Mouse (Mus musculus) embryonic facial prominence, embryonic 10.5 days (tissue): Measurements from ENCODE around the gene Taar8c. TPM values are rescaled to one million over a fixed set of nuclear protein-coding genes. Genes with fewer than 3 reads are reported as not detected.
"Not testable (repeated sequence)": the region's sequence is repeated elsewhere in the genome, so short reads cannot be mapped to it uniquely, and the experiment has no call there.

ENCODE experiments used
- DNase-seq: peaks from one replicate; pipeline ENCODE4 v3.0.0-alpha.2; 2017; ENCODE audit warnings: low spot score
- H3K27ac ChIP-seq: fragments of 300-500 bp; sonication (generic); replicated peaks from 2 replicates; pipeline ENCODE4 v1.5.1; 2016; ENCODE audit warnings: mild to moderate bottlenecking
- H3K27me3 ChIP-seq: fragments of 300-500 bp; sonication (generic); replicated peaks from 2 replicates; pipeline ENCODE4 v1.6.1; 2016; ENCODE audit warnings: low read depth, mild to moderate bottlenecking; ENCODE audit not compliant: poor library complexity, severe bottlenecking
- H3K36me3 ChIP-seq: fragments of 300-500 bp; sonication (generic); replicated peaks from 2 replicates; pipeline ENCODE4 v1.6.1; 2016; ENCODE audit warnings: mild to moderate bottlenecking, moderate library complexity
- H3K4me1 ChIP-seq: fragments of 300-500 bp; sonication (generic); 2 replicates; pipeline ENCODE4 v1.6.1; 2016
- H3K4me3 ChIP-seq: fragments of 300-500 bp; sonication (generic); 2 replicates; pipeline ENCODE4 v1.5.1; 2016; ENCODE audit warnings: mild to moderate bottlenecking, moderate library complexity
- H3K9me3 ChIP-seq: fragments of 300-500 bp; sonication (generic); 2 replicates; pipeline ENCODE4 v1.6.1; 2016; ENCODE audit warnings: mild to moderate bottlenecking
- WGBS: fragments of 180-500 bp; shearing (Covaris S2); methylation state at CpG from one replicate; pipeline ENCODE4 v1.1.7; 2016; 5-methylcytosine and 5-hydroxymethylcytosine counted together
- polyA plus RNA-seq: library from polyadenylated mRNA; unstranded; fragments of >200 nt; fragmentation: Nextera tagmentation; extraction: Ambion mirVana; gene quantifications from 2 replicates; pipeline ENCODE4 v1.2.1, GENCODE M21; 2016

Gene Taar8c
- polyA plus RNA-seq, result not detected in 2 replicates

GRCm38 (mm10) chr10:24101812-24102211, at the start of gene Taar8c:
Gene Taar8c, minus strand, starts transcription at chr10:24101912.
- not testable (repeated sequence) for H3K27ac ChIP-seq, H3K36me3 ChIP-seq, H3K9me3 ChIP-seq, H3K4me3 ChIP-seq, DNase-seq, H3K27me3 ChIP-seq, H3K4me1 ChIP-seq
- WGBS, result 92% methylated on average over 1 of the region's 3 CpGs

DNA sequence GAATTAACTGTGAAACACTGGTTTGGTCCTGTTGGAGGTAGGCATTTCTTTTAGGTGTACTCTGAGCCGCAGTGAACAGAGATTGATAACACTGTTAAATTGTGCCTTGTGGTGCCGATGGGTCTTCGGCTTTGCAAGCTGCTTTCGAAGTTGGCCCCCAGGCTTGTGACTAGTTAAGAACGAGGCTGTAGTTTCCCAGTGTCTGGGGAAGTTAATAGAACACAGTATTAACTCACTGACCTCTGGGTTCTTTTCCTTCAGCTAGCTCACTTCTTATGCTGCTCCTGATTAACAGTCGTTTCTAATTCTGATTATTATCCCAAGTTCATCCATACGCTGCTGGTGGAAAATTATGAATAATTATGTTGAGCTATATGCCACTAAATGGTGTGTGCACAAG, 48.4 kb upstream of the Taar8c start:
- DNase-seq, result no peak
- no peaks in the 10 kb centered on the region for H3K9me3 ChIP-seq
- no peak overlapping the region for H3K27ac ChIP-seq
- H3K36me3 ChIP-seq, result 0 out of 2 replicates have a peak, but pooled peaks cover under 1% of the 10 kb centered on the region
- WGBS, result 55% methylated on average over 7 of the region's 7 CpGs
- H3K4me1 ChIP-seq, result peaks cover 12% of the 10 kb centered on the region; the same call in 1 of the 2 replicates
- H3K4me3 ChIP-seq, result peak overlapping the region; percentile 89
- H3K27me3 ChIP-seq, result no peaks in the 10 kb centered on the region

- under 1% methylated on average over 44 of the region's 45 CpGs for WGBS
- Histone ChIP-seq H3K27me3 (no peaks in the 10 kb centered on the region), H3K4me3 (peak within 1 kb of the TSS; percentile 89), H3K4me1 (peaks cover 12% of the 10 kb centered on the region; the same call in 1 of the 2 replicates), H3K9me3 (no peaks in the 10 kb centered on the region), H3K27ac (peak within 1 kb of the TSS; percentile 87), H3K36me3 (no peaks in the 10 kb centered on the region)
- DNase-seq, result peak; percentile 93
Measured at GRCm38 (mm10) chr10:24149135-24149781, 47.5 kb upstream of the Taar8c start, which contains the start of gene Stx7. Gene Stx7, plus strand, starts transcription at chr10:24149302.

DNA sequence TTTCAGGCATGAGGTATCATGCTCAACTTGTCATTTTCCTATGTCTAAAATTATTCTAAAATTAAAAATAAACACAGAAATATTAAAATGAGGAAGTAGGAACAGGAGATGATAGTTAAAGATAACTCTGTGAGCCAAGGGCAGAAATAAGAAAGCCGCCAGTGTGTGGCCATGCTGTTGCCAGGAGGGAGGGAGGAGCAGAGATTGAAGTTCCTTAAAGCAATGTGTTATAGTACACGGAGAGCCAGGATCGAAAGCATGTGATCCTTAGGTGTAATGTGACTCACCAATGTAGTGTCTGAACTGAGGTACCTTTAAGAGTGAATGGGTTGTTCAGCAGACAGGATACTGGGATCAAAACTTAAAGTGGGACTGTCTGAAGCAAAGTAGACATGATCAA, 41.0 kb upstream of the Taar8c start:
- Histone ChIP-seq H3K4me1 (no peaks in the 10 kb centered on the region), H3K4me3 (no peak overlapping the region), H3K9me3 (no peaks in the 10 kb centered on the region), H3K27ac (no peak overlapping the region), H3K27me3 (no peaks in the 10 kb centered on the region), H3K36me3 (no peaks in the 10 kb centered on the region)
- 86% methylated on average over 3 of the region's 3 CpGs for WGBS
- no peak for DNase-seq

DNA sequence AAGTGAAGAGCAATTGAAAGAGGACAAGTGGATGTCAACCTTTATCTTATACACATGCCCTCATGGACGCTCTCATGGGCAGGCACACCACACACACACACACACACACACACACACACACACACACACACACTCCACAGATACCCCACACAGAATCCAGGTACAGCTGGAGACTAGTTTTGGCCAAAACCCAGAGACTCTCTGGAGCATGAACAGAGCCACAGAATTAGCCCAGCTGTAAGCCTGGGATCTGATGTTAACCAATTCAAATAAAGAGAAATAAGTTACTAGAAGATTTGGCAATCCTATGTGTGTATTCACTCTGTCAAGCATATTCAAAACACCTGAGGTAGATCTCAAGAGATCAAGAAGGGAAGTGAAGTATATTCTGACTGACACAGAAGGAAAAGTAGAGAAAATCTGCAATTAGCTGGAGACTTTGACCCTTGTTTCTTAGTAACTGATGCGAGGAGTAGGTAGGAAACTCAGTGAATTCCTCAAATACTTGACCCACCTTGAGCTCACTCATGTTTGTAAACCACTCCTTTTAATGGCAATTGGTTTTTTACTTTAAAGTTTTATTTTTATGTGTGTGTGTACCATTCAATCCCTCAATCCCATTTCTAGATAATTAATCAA, 37.0 kb upstream of the Taar8c start:
- Histone ChIP-seq H3K27me3 (no peaks in the 10 kb centered on the region), H3K9me3 (no peaks in the 10 kb centered on the region), H3K27ac (no peak overlapping the region), H3K4me1 (no peaks in the 10 kb centered on the region), H3K36me3 (no peaks in the 10 kb centered on the region), H3K4me3 (no peak overlapping the region)
- 74% methylated on average over 2 of the region's 2 CpGs for WGBS
- no peak for DNase-seq

DNA sequence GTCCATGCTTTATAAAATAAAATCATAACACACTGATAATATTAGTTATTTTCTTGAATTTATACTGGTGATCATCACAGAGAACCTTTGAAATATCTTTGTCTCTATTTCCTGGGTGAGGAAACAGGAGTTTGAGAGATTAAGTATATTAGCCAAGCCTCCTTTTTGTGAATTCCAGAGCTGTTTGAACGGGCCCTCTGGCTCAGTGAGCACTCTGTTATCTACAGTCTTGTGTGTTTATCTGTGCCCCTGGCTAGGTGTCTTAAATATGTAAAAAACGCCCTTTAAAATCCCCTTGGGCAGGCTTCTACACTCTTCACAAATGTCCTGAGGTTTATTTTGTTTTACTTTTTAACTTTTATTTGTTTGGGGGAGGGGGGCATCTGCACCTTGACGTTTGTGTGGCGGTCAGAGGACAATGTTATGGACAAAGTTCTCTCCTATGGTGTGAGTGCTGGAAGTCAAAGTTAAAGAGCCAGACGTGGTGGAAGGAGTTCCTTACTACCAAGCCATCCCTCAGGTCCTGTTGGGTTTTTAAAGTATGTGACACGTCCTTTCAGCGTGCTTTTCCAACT, 32.4 kb upstream of the Taar8c start:
- Histone ChIP-seq H3K27me3 (no peaks in the 10 kb centered on the region), H3K4me3 (no peak overlapping the region), H3K9me3 (no peaks in the 10 kb centered on the region), H3K4me1 (peaks cover 14% of the 10 kb centered on the region), H3K27ac (no peak overlapping the region), H3K36me3 (no peaks in the 10 kb centered on the region)
- no peak for DNase-seq
- 55% methylated on average over 7 of the region's 7 CpGs for WGBS

DNA sequence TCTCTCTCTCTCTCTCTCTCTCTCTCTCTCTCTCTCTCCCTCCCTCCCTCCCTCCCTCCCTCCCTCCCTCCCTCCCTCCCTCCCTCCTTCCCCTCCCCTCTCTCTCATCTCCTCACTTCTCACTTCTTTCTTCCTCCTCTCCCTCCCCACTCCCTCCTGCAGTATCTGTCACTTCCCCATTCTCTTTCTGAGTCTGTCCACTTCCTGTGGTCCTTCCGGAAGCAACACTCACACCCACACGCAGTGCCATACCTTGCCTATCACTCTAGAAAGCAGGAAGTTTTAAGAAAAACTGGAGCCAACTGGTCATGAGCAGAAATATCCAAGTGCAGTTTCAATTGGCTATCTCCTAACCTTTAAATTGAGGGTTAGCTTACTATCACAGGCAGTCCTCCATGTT, 31.4 kb upstream of the Taar8c start:
- DNase-seq, result no peak
- no peaks in the 10 kb centered on the region for H3K27me3 ChIP-seq
- 30% methylated on average over 2 of the region's 2 CpGs for WGBS
- no peaks in the 10 kb centered on the region for H3K36me3 ChIP-seq
- H3K27ac ChIP-seq, result no peak overlapping the region
- H3K9me3 ChIP-seq, result no peaks in the 10 kb centered on the region
- H3K4me3 ChIP-seq, result no peak overlapping the region
- H3K4me1 ChIP-seq, result peaks cover 14% of the 10 kb centered on the region

DNA sequence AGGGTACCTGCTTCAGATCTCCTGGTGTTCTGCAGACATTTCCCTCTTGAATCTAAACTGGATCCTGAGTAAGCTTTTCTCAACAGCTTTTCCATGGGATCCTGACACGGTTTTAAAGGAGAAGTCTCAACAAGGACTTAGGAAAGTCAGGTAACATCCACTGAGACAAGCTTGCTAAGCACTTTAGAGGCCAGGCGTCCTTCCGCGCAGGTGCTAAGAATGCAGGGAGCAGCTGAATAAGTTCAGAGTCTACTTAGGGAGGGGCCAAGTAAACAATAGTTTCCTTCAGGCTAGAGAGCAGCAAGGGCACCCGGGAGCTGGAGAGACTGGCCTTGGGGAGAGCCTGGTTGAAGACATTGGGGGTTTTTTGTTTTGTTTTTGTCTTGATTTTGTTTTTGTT, 30.6 kb upstream of the Taar8c start:
- H3K27me3 ChIP-seq, result no peaks in the 10 kb centered on the region
- peaks cover 14% of the 10 kb centered on the region for H3K4me1 ChIP-seq
- H3K4me3 ChIP-seq, result no peak overlapping the region
- H3K9me3 ChIP-seq, result no peaks in the 10 kb centered on the region
- peak overlapping the region; percentile 44; the same call in 1 of the 2 replicates for H3K27ac ChIP-seq
- 5% methylated on average over 5 of the region's 5 CpGs for WGBS
- DNase-seq, result peak; percentile 23
- H3K36me3 ChIP-seq, result no peaks in the 10 kb centered on the region

GRCm38 (mm10) chr10:24131451-24132262, 29.9 kb upstream of the Taar8c start:
- Histone ChIP-seq H3K27me3 (no peaks in the 10 kb centered on the region), H3K4me3 (peak overlapping the region; percentile 39; the same call in 1 of the 2 replicates), H3K4me1 (peaks cover 14% of the 10 kb centered on the region), H3K27ac (no peak overlapping the region), H3K9me3 (no peaks in the 10 kb centered on the region), H3K36me3 (no peaks in the 10 kb centered on the region)
- peak; percentile 36 for DNase-seq
- WGBS, result 22% methylated on average over 9 of the region's 9 CpGs

DNA sequence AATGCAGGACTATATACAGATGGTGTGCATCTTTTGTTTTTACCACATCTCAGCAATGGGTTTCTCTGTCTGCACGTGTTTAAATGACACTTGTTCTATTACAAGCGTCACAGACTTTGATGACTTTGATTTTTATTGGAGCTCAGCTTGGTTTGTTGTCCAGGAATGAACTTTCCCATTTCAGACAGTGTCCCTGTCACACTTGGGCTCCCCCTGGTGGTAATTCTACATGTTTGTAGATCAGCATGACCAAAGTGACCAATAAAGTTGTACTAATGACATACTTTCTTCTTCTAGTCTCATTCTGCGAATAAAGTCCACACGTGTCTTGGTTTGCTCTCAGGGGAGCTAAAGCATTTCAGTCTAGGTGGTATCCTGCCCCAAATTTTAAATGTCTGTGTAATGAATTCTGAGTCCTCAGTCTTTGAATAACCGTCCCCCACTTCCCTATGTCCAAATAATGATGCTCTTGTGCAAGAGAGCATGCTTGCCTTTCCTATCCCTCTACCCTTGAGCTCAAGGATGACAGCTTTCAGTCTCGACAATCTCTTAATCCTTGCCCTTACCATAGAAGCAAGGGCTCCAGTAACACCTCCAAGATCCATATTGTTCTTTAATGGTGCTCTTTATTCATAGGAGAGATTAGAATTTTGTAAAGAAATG, 9.5 kb upstream of the Taar8c start:
- Histone ChIP-seq H3K36me3 (no peaks in the 10 kb centered on the region), H3K27me3 (no peaks in the 10 kb centered on the region), H3K4me1 (peaks cover 6% of the 10 kb centered on the region; the same call in 1 of the 2 replicates), H3K4me3 (no peak overlapping the region), H3K27ac (no peak overlapping the region), H3K9me3 (peaks cover 7% of the 10 kb centered on the region; the same call in 1 of the 2 replicates)
- DNase-seq, result peak; percentile 44
- WGBS, result 54% methylated on average over 6 of the region's 6 CpGs

- H3K4me3 ChIP-seq, H3K27me3 ChIP-seq, H3K4me1 ChIP-seq, H3K27ac ChIP-seq, H3K36me3 ChIP-seq, H3K9me3 ChIP-seq, DNase-seq: not testable (repeated sequence)
- 87% methylated on average over 8 of the region's 8 CpGs for WGBS
Measured at GRCm38 (mm10) chr10:24109434-24109833, 7.7 kb upstream of the Taar8c start, which contains the start of gene Taar9. Gene Taar9, minus strand, starts transcription at chr10:24109534.

DNA sequence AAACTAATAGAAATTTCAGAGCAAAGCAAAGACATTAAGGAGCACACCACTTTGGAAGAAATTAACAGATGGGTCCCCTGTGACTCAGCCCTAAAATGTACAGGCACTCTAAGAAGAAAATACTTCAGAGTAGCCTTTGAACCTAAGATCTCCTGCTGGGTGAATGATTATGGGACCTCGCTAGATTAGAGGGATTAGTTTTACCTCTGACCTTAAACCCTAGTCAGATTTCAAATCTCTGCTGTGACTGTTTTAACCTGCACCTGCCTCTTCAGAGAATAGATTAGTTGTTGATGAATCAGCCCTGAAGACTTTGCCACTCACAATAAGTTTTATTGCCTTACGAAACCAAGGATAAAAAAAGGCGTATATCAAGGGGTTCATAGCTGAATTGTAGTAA, 6.5 kb upstream of the Taar8c start:
- Histone ChIP-seq H3K27me3 (no peaks in the 10 kb centered on the region), H3K4me3 (no peak overlapping the region), H3K27ac (no peak overlapping the region), H3K9me3 (no peaks in the 10 kb centered on the region), H3K4me1 (peaks cover 6% of the 10 kb centered on the region; the same call in 1 of the 2 replicates), H3K36me3 (no peaks in the 10 kb centered on the region)
- no peak for DNase-seq
- 56% methylated on average over 3 of the region's 3 CpGs for WGBS
